Comparison of ENCODE assay signal across 8 mouse cellular contexts in the genomic region with DNA sequence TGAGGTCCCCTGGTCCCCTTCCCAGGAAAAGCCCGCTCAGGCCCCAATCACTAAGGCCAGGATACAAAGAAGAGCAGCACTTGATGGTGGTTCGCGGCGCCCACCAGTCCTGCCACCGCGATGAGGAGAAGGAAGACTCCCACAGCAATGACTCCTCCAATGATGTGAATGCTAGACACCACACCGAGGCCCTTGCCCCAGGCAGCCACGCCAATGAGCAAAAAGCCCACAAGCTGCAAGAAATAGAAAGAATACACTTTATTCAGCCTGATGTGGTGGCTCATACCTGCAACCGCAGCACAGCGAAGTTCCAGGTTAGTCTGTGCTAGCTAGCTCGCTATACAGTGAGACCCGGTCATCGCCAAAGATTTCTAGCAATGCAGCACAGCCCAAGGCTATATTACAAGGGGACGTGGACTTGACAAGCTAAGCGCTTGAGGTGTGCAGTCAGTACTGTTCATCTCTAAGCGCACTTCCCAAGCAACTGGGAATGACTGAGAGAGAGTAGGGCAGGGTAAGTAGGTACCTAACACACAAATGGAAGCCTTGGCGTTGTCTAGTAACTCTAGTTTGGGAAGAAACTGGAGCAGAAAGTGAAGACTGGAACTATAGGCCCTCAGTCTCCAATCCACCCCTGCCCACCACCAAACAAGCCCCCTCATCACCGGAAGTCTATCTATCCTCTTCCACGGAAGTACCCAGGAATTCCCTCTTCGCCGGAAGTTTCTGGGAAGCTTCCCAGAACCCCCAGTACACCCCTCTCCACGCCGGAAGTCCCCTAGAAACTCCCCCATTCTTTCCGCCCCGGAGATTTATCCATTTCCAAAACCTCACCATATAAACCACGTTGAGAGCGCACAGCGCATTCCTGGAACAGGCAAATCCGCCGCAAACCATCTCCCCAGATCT. TPM values are rescaled to one million over a fixed set of nuclear protein-coding genes. Genes with fewer than 3 reads are reported as not detected.
A peak's percentile ranks its signal among the peaks of the same experiment; 100 is the strongest.
DNase-seq lines count a peak whose midpoint lies in the region; ATAC-seq lines count a peak whose summit lies in the region.

No protein-coding gene starts in this region.

- peak overlapping the region; percentile 78 for H3K9ac ChIP-seq in hindbrain, embryonic 16.5 days (ENCODE audit: low read depth, low read length)
- H3K9ac ChIP-seq in midbrain, embryonic 15.5 days, result peak overlapping the region; percentile 62

- no peak for DNase-seq in heart, embryonic 10.5 days (ENCODE audit: low spot score)
- DNase-seq in heart, adult 8-10 months (ENCODE audit: low spot score), result no peak
- peak; percentile 65 for DNase-seq in A20 (ENCODE audit: low read depth, low spot score)
- DNase-seq in embryo, embryonic 10 days (ENCODE audit: low spot score), result peak; percentile 67
- DNase-seq in layer of hippocampus, postnatal 25 days (ENCODE audit: extremely low spot score in 1 of 2, low spot score in 1 of 2), result no peak
- DNase-seq in gastrocnemius, postnatal 10 days, result no peak

- peak overlapping the region; percentile 86 for H3K4me2 ChIP-seq in hindbrain, embryonic 16.5 days (ENCODE audit: low read length)
- H3K4me2 ChIP-seq in midbrain, embryonic 15.5 days, result peak overlapping the region; percentile 77

- peaks cover 38% of the 10 kb centered on the region for H3K36me3 ChIP-seq in heart, embryonic 10.5 days
- peaks cover 38% of the 10 kb centered on the region for H3K36me3 ChIP-seq in hindbrain, embryonic 16.5 days (ENCODE audit: control insufficient read depth, insufficient read depth, low read length)
- H3K36me3 ChIP-seq in midbrain, embryonic 15.5 days (replicated peaks), result peaks cover 36% of the 10 kb centered on the region

- no peaks in the 10 kb centered on the region for H3K27me3 ChIP-seq in heart, embryonic 10.5 days (ENCODE audit: insufficient read depth, poor library complexity, severe bottlenecking)
- no peaks in the 10 kb centered on the region for H3K27me3 ChIP-seq in hindbrain, embryonic 16.5 days (replicated peaks; ENCODE audit: control insufficient read depth, insufficient read depth, low read length)
- no peaks in the 10 kb centered on the region for H3K27me3 ChIP-seq in midbrain, embryonic 15.5 days (replicated peaks)

- ATAC-seq in hindbrain, embryonic 16.5 days, result peak; percentile 86
- ATAC-seq in midbrain, embryonic 15.5 days (replicated peaks), result peak; percentile 79

- H3K4me1 ChIP-seq in heart, embryonic 10.5 days, result peaks cover 33% of the 10 kb centered on the region
- peaks cover 23% of the 10 kb centered on the region for H3K4me1 ChIP-seq in hindbrain, embryonic 16.5 days (ENCODE audit: control insufficient read depth, insufficient read depth, low read depth, low read length)
- H3K4me1 ChIP-seq in midbrain, embryonic 15.5 days, result peaks cover 42% of the 10 kb centered on the region

- H3K27ac ChIP-seq in heart, embryonic 10.5 days, result peak overlapping the region; percentile 87
- peak overlapping the region; percentile 96 for H3K27ac ChIP-seq in hindbrain, embryonic 16.5 days (ENCODE audit: low read depth, low read length)
- H3K27ac ChIP-seq in midbrain, embryonic 15.5 days, result peak overlapping the region; percentile 95

- H3K9me3 ChIP-seq in heart, embryonic 10.5 days, result no peaks in the 10 kb centered on the region
- no peaks in the 10 kb centered on the region for H3K9me3 ChIP-seq in hindbrain, embryonic 16.5 days (ENCODE audit: control insufficient read depth, low read length)
- no peaks in the 10 kb centered on the region for H3K9me3 ChIP-seq in midbrain, embryonic 15.5 days

- WGBS in heart, embryonic 10.5 days, result 6% methylated on average over 30 of the region's 30 CpGs
- 8% methylated on average over 30 of the region's 30 CpGs for WGBS in hindbrain, embryonic 16.5 days
- 7% methylated on average over 30 of the region's 30 CpGs for WGBS in midbrain, embryonic 15.5 days

- H3K4me3 ChIP-seq in heart, embryonic 10.5 days, result peak overlapping the region; percentile 65
- H3K4me3 ChIP-seq in hindbrain, embryonic 16.5 days (ENCODE audit: low read length), result peak overlapping the region; percentile 72
- peak overlapping the region; percentile 78 for H3K4me3 ChIP-seq in midbrain, embryonic 15.5 days

RNA-seq across cellular contexts. Expression of a gene that starts 0.5 kb away (rescaled TPM):
- polyA plus RNA-seq in heart, embryonic 10.5 days (2016; fragmentation: Nextera tagmentation; extraction: Ambion mirVana), result 138 and 154 TPM in 2 replicates
- 10 to 100 TPM; 43.7 to 50.9 (median 48.6) TPM for total RNA-seq in heart, adult 8-10 months (2022)
- polyA plus RNA-seq in hindbrain, embryonic 16.5 days (2015; fragmentation: Nextera tagmentation; extraction: Ambion mirVana), result 123 TPM in 2 replicates
- polyA plus RNA-seq in midbrain, embryonic 15.5 days (2015; fragmentation: Nextera tagmentation; extraction: Ambion mirVana), result 113 and 120 TPM in 2 replicates
- total RNA-seq in layer of hippocampus, postnatal 25 days (2021), result 10 to 100 TPM; 60.2 to 61.8 TPM
- total RNA-seq in gastrocnemius, postnatal 10 days (2021), result 10 to 100 TPM; 29.7 to 32.0 TPM

RNA-seq across cellular contexts. Expression of a gene that starts 5.5 kb away (rescaled TPM):
- 0.50 TPM in 1 of 2 replicates, not detected in the other for polyA plus RNA-seq in heart, embryonic 10.5 days (2016; fragmentation: Nextera tagmentation; extraction: Ambion mirVana)
- 1 to 10 TPM; 3.6 to 6.1 (median 4.8) TPM for total RNA-seq in heart, adult 8-10 months (2022)
- polyA plus RNA-seq in hindbrain, embryonic 16.5 days (2015; fragmentation: Nextera tagmentation; extraction: Ambion mirVana), result 3.4 and 4.2 TPM in 2 replicates
- polyA plus RNA-seq in midbrain, embryonic 15.5 days (2015; fragmentation: Nextera tagmentation; extraction: Ambion mirVana), result 6.3 and 6.6 TPM in 2 replicates
- total RNA-seq in layer of hippocampus, postnatal 25 days (2021), result 100 to 1,000 TPM; 754 to 837 TPM
- 1 to 10 TPM; 2.7 to 3.4 TPM for total RNA-seq in gastrocnemius, postnatal 10 days (2021)

RNA-seq across cellular contexts. Expression of a gene that starts 6.2 kb away (rescaled TPM):
- 1,495 and 2,024 TPM in 2 replicates for polyA plus RNA-seq in heart, embryonic 10.5 days (2016; fragmentation: Nextera tagmentation; extraction: Ambion mirVana)
- total RNA-seq in heart, adult 8-10 months (2022), result 10 to 100 TPM; 74.9 to 90.0 (median 79.0) TPM
- 669 and 724 TPM in 2 replicates for polyA plus RNA-seq in hindbrain, embryonic 16.5 days (2015; fragmentation: Nextera tagmentation; extraction: Ambion mirVana)
- polyA plus RNA-seq in midbrain, embryonic 15.5 days (2015; fragmentation: Nextera tagmentation; extraction: Ambion mirVana), result 793 and 910 TPM in 2 replicates
- 100 to 1,000 TPM; 104 to 110 TPM for total RNA-seq in layer of hippocampus, postnatal 25 days (2021)
- 100 to 1,000 TPM; 122 to 147 TPM for total RNA-seq in gastrocnemius, postnatal 10 days (2021)

RNA-seq across cellular contexts. Expression of a gene that starts 9.6 kb away (rescaled TPM):
- polyA plus RNA-seq in heart, embryonic 10.5 days (2016; fragmentation: Nextera tagmentation; extraction: Ambion mirVana), result 0.15 and 0.24 TPM in 2 replicates
- 1 to 10 TPM; 2.4 to 4.1 (median 3.3) TPM for total RNA-seq in heart, adult 8-10 months (2022)
- polyA plus RNA-seq in hindbrain, embryonic 16.5 days (2015; fragmentation: Nextera tagmentation; extraction: Ambion mirVana), result 5.2 and 6.0 TPM in 2 replicates
- polyA plus RNA-seq in midbrain, embryonic 15.5 days (2015; fragmentation: Nextera tagmentation; extraction: Ambion mirVana), result 8.4 and 8.9 TPM in 2 replicates
- total RNA-seq in layer of hippocampus, postnatal 25 days (2021), result 10 to 100 TPM; 23.0 to 25.1 TPM
- 1 to 10 TPM; 1.1 to 2.0 TPM for total RNA-seq in gastrocnemius, postnatal 10 days (2021)

RNA-seq across cellular contexts. Expression of a gene that starts 21.5 kb away (rescaled TPM):
- 0.09 TPM in 1 of 2 replicates, not detected in the other for polyA plus RNA-seq in heart, embryonic 10.5 days (2016; fragmentation: Nextera tagmentation; extraction: Ambion mirVana)
- total RNA-seq in heart, adult 8-10 months (2022), result under 1 TPM in 1 of 4 experiments, not detected in 3; 0.19 TPM
- polyA plus RNA-seq in hindbrain, embryonic 16.5 days (2015; fragmentation: Nextera tagmentation; extraction: Ambion mirVana), result 0.12 and 0.18 TPM in 2 replicates
- 0.06 and 0.18 TPM in 2 replicates for polyA plus RNA-seq in midbrain, embryonic 15.5 days (2015; fragmentation: Nextera tagmentation; extraction: Ambion mirVana)
- under 1 TPM; 0.27 to 0.80 TPM for total RNA-seq in layer of hippocampus, postnatal 25 days (2021)
- total RNA-seq in gastrocnemius, postnatal 10 days (2021), result under 1 TPM; 0.45 to 0.49 TPM

Comparison
In these comparisons a context has a peak if more than half of its experiments do, and no peak if none do; other contexts are left out.
1. DNase-seq: peak in A20 (single experiment) and embryo, embryonic 10 days (single experiment); none in heart, embryonic 10.5 days (single experiment), heart, adult 8-10 months (single experiment), layer of hippocampus, postnatal 25 days (0 of 2) and gastrocnemius, postnatal 10 days (single experiment).
2. RNA of a gene that starts 5.5 kb away (total RNA-seq): 754 to 837 TPM in layer of hippocampus, postnatal 25 days; 3.6 to 6.1 TPM in heart, adult 8-10 months and 2.7 to 3.4 TPM in gastrocnemius, postnatal 10 days; every median in the first group is over 100 times any median in the second.
3. Peak in every context shown above with its lines, with median percentiles within 50 percentile points of each other: H3K27ac ChIP-seq and H3K4me3 ChIP-seq.